Mouse (Mus musculus) C2C12 (cell line): ENCODE data around the gene Tcf7l1.

ENCODE experiments used
- CEBPB ChIP-seq: IDR thresholded peaks from one replicate; pipeline ENCODE4 v1.6.1; 2011; ENCODE audit warnings: low read depth, mild to moderate bottlenecking, control low read depth, moderate library complexity
- CTCF ChIP-seq: IDR thresholded peaks from one replicate; pipeline ENCODE4 v1.5.1; 2011; ENCODE audit not compliant: control insufficient read depth, insufficient read depth, insufficient read length
- FOSL1 ChIP-seq: IDR thresholded peaks from one replicate; pipeline ENCODE4 v1.8.0; 2011; ENCODE audit warnings: mild to moderate bottlenecking, low read length; ENCODE audit not compliant: poor library complexity, insufficient read depth, severe bottlenecking
- MAX ChIP-seq: IDR thresholded peaks from one replicate; pipeline ENCODE4 v1.6.1; 2011; ENCODE audit warnings: mild to moderate bottlenecking, control low read depth
- MYOD1 ChIP-seq: IDR thresholded peaks from one replicate; pipeline ENCODE4 v1.6.1; 2011; ENCODE audit warnings: low read depth; ENCODE audit not compliant: control insufficient read depth, insufficient read length
- MYOG ChIP-seq: IDR thresholded peaks from one replicate; pipeline ENCODE4 v1.6.1; 2011; ENCODE audit not compliant: control insufficient read depth, insufficient read length; ENCODE audit errors: extremely low read depth
- USF1 ChIP-seq: IDR thresholded peaks from one replicate; pipeline ENCODE4 v1.6.1; 2011; ENCODE audit warnings: low read depth, mild to moderate bottlenecking, control low read depth, moderate library complexity

DNA sequence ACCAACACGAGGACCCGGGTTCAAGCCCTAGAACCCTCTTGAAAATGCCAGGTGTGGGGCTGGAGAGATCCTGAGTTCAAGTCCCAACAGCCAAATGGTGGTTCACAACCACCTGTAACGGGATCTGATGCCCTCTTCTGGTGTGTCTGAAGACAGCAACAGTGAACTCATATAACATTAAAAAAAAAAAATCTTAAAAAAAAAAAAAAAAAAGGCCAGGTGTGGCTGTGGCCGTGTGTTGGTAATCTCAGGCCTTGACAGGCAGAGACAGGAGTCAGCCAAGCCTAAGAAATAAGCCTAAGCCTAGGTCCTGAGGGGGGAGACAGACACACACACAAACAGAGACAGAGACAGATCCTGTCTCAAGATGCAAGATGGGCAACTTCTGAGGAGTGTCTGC is 56.9 kb downstream of the Tcf7l1 start:
- no peak for TF ChIP-seq MYOD1
- no peak for TF ChIP-seq CTCF
- TF ChIP-seq USF1: no peak
- no peak for TF ChIP-seq FOSL1
- no peak for TF ChIP-seq MAX
- TF ChIP-seq MYOG: no peak
- TF ChIP-seq CEBPB: no peak
